Mouse (Mus musculus) lung, postnatal 0 days (tissue): Measurements from ENCODE around the gene Trio. TPM values are rescaled to one million over a fixed set of nuclear protein-coding genes. Genes with fewer than 3 reads are reported as not detected.

Experiments used
- ATAC-seq: fragments of 200-750 bp; cut with Nextera tagmentation; 2 replicates; pipeline ENCODE4 v1.8.0; 2017; ENCODE audit warnings: moderate library complexity
- DNase-seq: peaks from one replicate; pipeline ENCODE4 v3.0.0-alpha.2; 2016; ENCODE audit warnings: low spot score
- H3K27ac ChIP-seq: fragments of 300-500 bp; sonication (generic); 2 replicates; pipeline ENCODE4 v1.5.1; 2014; ENCODE audit warnings: antibody characterized with exemption, mild to moderate bottlenecking, low read length, mixed read lengths
- H3K27me3 ChIP-seq: fragments of 300-500 bp; sonication (generic); replicated peaks from 2 replicates; pipeline ENCODE4 v1.6.1; 2014; ENCODE audit warnings: low read length, mixed read lengths; ENCODE audit not compliant: insufficient read depth
- H3K36me3 ChIP-seq: fragments of 300-500 bp; sonication (generic); 2 replicates; pipeline ENCODE4 v1.6.1; 2014; ENCODE audit warnings: low read length, mixed read lengths; ENCODE audit not compliant: insufficient read depth
- H3K4me1 ChIP-seq: fragments of 300-500 bp; sonication (generic); 2 replicates; pipeline ENCODE4 v1.6.1; 2014; ENCODE audit warnings: antibody characterized with exemption, low read depth, low read length, mixed read lengths; ENCODE audit not compliant: insufficient read depth
- H3K4me2 ChIP-seq: fragments of 300-500 bp; sonication (generic); replicated peaks from 2 replicates; pipeline ENCODE4 v1.6.1; 2014; ENCODE audit warnings: low read depth, mild to moderate bottlenecking, low read length, moderate library complexity, mixed read lengths
- H3K4me3 ChIP-seq: fragments of 300-500 bp; sonication (generic); 2 replicates; pipeline ENCODE4 v1.5.1; 2014; ENCODE audit warnings: low read depth, low read length
- H3K9ac ChIP-seq: fragments of 300-500 bp; sonication (generic); replicated peaks from 2 replicates; pipeline ENCODE4 v1.6.1; 2014; ENCODE audit warnings: low read depth, mild to moderate bottlenecking
- H3K9me3 ChIP-seq: fragments of 300-500 bp; sonication (generic); 2 replicates; pipeline ENCODE4 v1.6.1; 2016; ENCODE audit warnings: low read length, mixed read lengths
- CTCF ChIP-seq: IDR thresholded peaks from 2 replicates; pipeline ENCODE4 v1.5.1; 2016; ENCODE audit warnings: antibody characterized with exemption, mild to moderate bottlenecking
- EP300 ChIP-seq: IDR thresholded peaks from 2 replicates; pipeline ENCODE4 v1.6.1; 2016; ENCODE audit warnings: antibody characterized with exemption, mild to moderate bottlenecking, control low read depth
- WGBS: fragments of 180-500 bp; shearing (Covaris S2); extraction: QIAGEN DNeasy Blood & Tissue Kit; methylation state at CpG from one replicate; pipeline ENCODE4 v1.1.7; 2014; 5-methylcytosine and 5-hydroxymethylcytosine counted together
- polyA plus RNA-seq: library from polyadenylated mRNA; unstranded; fragments of >200 nt; fragmentation: Nextera tagmentation; extraction: Ambion mirVana; gene quantifications from 2 replicates; pipeline ENCODE4 v1.2.1, GENCODE M21; 2015

Trio gene
- polyA plus RNA-seq, 1 experiment from 2014 or later, result 15.6 TPM

DNA sequence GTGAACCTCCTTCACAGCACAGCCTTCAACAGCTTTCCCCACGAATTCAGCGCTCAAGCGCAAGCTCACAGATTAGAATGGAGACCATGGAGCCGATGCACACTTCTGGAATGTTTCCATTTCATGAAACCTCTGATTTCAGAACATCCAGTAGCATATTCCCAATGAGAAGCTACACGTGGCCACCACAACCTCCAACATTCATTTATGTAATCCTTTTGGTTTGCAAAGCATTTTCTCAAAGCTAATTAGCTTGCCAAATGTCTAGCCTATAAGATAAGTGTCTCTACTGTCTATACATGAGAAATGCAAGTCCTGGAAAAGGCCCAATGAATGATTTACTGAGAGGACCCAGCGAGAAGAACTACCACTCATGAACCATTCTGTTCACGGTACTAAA, 74.5 kb downstream of the Trio start:
- Histone ChIP-seq H3K9ac (no peak overlapping the region), H3K4me3 (no peak overlapping the region), H3K4me2 (no peak overlapping the region), H3K27me3 (no peaks in the 10 kb centered on the region), H3K9me3 (no peaks in the 10 kb centered on the region), H3K36me3 (no peaks in the 10 kb centered on the region), H3K27ac (no peak overlapping the region), H3K4me1 (no peaks in the 10 kb centered on the region)
- TF ChIP-seq EP300 (no peak), CTCF (no peak)
- 85% methylated on average over 7 of the region's 7 CpGs for WGBS
- DNase-seq (no peak), ATAC-seq (no peak)

DNA sequence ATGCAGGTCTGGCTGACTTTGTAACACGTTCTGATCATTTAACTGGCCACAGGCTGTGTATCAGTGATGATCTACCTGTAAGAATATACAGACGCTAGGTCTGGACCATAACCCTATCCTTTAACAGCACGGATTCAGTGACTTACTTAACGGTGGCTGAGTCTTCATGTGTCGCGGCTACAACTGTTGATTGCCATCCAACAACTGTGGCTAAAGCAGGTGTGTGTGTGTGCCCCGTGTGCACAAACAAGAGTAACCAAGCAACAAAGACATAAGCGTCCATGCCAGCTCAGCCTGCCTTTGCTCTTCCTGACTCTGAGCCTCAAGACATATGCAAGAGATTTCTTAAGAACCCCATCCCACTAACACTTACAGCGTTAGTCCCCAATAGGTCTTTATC, 76.5 kb downstream of the Trio start:
- 92% methylated on average over 9 of the region's 9 CpGs for WGBS
- Histone ChIP-seq H3K9ac (no peak overlapping the region), H3K4me2 (no peak overlapping the region), H3K36me3 (no peaks in the 10 kb centered on the region), H3K4me3 (no peak overlapping the region), H3K4me1 (0 out of 2 replicates have a peak, but pooled peaks cover 2% of the 10 kb centered on the region), H3K27ac (no peak overlapping the region), H3K27me3 (no peaks in the 10 kb centered on the region), H3K9me3 (no peaks in the 10 kb centered on the region)
- TF ChIP-seq EP300 (no peak), CTCF (no peak)
- DNase-seq, result no peak
- no peak for ATAC-seq

DNA sequence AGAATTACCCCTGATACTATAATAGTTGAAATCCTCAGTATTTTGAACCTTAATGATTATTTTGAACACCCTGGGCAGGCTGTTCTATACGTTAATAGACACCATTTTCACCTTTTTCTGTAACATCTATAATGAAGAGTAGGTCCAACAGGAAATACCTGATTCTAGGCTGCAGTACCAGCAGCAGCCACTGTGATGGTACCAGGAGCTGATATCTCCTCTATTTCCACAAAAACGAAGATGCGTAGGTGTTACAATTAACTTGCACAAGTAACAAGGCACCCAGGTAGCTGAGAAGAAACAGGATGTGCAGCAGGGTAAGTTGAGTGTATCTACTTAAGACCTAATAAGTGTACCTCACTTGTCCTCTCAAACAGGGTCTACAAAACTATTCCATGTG, 77.8 kb downstream of the Trio start:
- Histone ChIP-seq H3K4me3 (no peak overlapping the region), H3K36me3 (no peaks in the 10 kb centered on the region), H3K27me3 (no peaks in the 10 kb centered on the region), H3K9me3 (no peaks in the 10 kb centered on the region), H3K9ac (no peak overlapping the region), H3K27ac (no peak overlapping the region), H3K4me1 (0 out of 2 replicates have a peak, but pooled peaks cover 7% of the 10 kb centered on the region), H3K4me2 (no peak overlapping the region)
- 90% methylated on average over 3 of the region's 3 CpGs for WGBS
- ATAC-seq (no peak), DNase-seq (no peak)
- TF ChIP-seq EP300, result no peak
- TF ChIP-seq CTCF, result peak; percentile 46

DNA sequence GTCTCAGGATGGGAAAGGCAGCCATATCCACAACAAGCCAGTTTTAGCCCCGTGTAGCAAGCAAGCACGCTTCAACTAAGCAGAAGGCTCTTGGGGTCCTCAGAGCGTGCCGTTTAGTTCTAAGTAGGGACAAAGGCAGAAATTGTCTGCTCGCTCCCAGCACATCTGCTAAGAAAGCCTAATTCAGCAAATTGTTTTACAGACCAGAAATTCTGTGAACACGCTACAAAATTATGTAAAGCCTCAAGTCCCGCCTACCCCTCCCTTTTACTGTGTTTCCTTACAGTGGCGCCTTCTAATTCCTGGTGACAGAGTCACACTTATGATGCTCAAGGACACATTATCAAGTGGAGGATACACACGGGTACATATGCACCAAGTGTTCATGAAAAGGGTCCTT, 80.1 kb downstream of the Trio start:
- Histone ChIP-seq H3K4me1 (0 out of 2 replicates have a peak, but pooled peaks cover 13% of the 10 kb centered on the region), H3K4me2 (no peak overlapping the region), H3K9ac (no peak overlapping the region), H3K27me3 (no peaks in the 10 kb centered on the region), H3K4me3 (no peak overlapping the region), H3K36me3 (no peaks in the 10 kb centered on the region), H3K27ac (no peak overlapping the region), H3K9me3 (no peaks in the 10 kb centered on the region)
- DNase-seq, result no peak
- WGBS, result 61% methylated on average over 9 of the region's 9 CpGs
- no peak for TF ChIP-seq CTCF
- TF ChIP-seq EP300, result no peak
- no peak for ATAC-seq

DNA sequence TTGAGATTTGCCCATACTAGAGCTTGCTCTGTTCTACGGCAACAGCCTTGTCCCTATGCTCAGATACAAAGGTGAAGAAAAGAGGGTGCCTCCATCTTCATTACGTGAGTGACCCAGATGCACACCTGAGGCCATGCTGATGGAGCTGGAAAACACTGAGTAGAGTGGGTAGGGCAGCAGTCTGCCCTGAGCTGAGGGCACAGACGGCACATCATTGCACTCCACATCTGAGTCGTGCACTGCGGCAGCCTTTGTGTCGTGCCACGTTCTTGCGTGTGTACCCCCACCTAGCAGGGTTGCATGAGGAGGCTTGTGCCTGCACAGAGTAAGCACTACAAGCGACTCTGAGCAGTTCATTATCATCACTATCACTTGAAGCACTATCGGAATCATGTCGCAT, 80.8 kb downstream of the Trio start:
- no peak overlapping the region for H3K4me3 ChIP-seq
- no peak overlapping the region for H3K27ac ChIP-seq
- no peaks in the 10 kb centered on the region for H3K9me3 ChIP-seq
- ATAC-seq (no peak), DNase-seq (no peak)
- H3K9ac ChIP-seq, result no peak overlapping the region
- no peak for TF ChIP-seq CTCF
- TF ChIP-seq EP300, result no peak
- no peak overlapping the region for H3K4me2 ChIP-seq
- no peaks in the 10 kb centered on the region for H3K27me3 ChIP-seq
- H3K36me3 ChIP-seq, result no peaks in the 10 kb centered on the region
- 0 out of 2 replicates have a peak, but pooled peaks cover 13% of the 10 kb centered on the region for H3K4me1 ChIP-seq
- 84% methylated on average over 11 of the region's 11 CpGs for WGBS

DNA sequence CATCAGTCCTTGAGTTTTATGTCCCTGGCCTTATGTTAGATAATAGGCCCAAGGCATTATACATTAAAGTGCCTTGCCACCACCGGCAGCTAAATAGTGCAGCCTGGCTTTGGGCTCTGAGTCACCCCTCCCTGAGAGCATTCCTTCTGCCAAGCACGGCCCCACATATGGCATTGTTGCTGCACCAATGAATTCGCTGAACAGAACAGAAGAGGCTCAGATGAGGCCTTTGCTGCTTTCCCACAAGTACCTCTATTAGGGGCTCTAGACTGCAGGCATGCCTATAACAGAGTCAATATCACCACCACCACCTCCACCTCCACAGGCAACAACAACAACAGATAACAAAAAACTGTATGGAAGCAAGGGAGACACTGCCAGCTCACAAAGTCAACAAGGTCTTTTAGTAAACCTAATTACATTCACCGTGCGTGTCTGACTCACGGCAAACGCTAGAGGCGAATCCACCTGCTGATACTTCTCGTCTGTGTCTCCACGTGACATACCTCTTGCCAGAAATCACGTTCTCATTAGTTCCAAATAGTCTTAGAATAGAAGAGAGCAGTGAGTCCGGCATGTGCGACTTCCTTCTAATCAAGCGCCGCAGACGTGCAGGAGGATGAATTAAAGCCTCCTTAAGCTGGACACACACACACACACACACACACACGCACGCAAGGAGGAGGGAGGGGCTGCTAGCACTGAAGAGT, 82.0 kb downstream of the Trio start:
- H3K4me1 ChIP-seq, result 0 out of 2 replicates have a peak, but pooled peaks cover 13% of the 10 kb centered on the region
- peak; percentile 65 for DNase-seq

More for the DNA sequence above, 82.0 kb downstream of the Trio start:
- no peaks in the 10 kb centered on the region for H3K27me3 ChIP-seq
- no peak overlapping the region for H3K4me2 ChIP-seq
- no peaks in the 10 kb centered on the region for H3K9me3 ChIP-seq
- no peak for TF ChIP-seq CTCF
- no peak for TF ChIP-seq EP300
- no peak overlapping the region for H3K27ac ChIP-seq
- H3K36me3 ChIP-seq, result no peaks in the 10 kb centered on the region
- no peak overlapping the region for H3K4me3 ChIP-seq
- WGBS, result 48% methylated on average over 18 of the region's 18 CpGs
- peak; percentile 87 for ATAC-seq
- no peak overlapping the region for H3K9ac ChIP-seq
